Mouse (Mus musculus) CD4-positive, CD25-positive, alpha-beta regulatory T cell, adult 2 months (primary cell): ENCODE measurements around the gene Asns.

Experiments
- DNase-seq: peaks from one replicate; pipeline ENCODE4 v3.0.0-alpha.2; 2012; ENCODE audit warnings: low read depth, low spot score

The Asns gene

DNA sequence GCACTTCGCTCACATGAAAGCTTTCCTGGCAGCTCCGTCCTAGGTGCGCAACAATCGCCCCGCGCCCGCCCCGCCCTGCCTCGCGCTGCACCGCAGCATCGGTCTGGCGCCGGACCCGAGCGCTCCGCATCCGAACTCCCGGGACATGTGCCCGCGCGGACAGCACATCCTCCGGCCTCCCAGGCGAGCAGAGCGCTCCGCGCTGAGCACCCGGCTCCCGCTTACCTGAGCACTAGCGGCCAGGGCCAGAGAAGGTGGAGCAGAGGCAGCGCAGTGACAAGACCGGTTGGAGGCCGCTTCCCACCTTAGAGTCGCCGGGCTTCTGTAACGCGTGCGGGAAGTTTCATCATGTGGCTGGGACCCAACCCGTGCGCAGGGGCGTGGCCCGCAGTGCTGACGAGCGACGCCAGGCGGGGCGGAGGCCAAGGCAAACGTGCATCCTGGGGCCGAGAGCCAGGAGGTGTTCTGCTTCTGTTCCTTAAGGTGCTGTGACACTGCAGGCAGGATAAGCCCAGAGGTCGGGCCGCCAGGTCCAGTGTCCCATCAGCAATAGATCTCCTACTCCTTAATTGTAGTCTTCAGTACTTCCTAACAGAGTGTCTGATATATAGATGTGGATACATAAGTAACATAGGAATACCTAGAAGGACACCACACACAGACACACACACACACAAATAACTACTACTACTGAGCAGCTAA is at the start of gene Asns:
TSS of gene Asns (minus strand) at position 371 of the 702 bp plus-strand sequence.
- peak; percentile 61 for DNase-seq

DNA sequence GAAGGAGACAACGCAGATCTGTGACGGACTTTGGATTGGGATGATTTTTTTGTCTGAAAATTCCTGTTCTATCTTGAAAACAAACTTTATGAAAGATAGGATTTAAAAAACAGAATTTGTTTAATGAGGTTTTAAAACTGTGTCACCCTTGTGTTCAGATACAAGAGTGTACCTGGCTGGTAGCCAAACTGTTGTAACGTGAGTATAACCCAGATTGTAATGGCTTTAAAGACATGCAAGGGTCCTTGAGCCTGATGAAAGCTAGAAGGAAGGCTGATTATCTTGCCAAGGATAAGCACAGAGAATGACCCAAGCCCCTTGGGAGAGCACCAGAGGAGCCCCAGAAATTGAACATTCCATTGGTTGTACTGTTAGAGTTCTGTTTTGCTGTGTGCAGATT is 48.7 kb upstream of the Asns start:
- DNase-seq, result no peak

DNA sequence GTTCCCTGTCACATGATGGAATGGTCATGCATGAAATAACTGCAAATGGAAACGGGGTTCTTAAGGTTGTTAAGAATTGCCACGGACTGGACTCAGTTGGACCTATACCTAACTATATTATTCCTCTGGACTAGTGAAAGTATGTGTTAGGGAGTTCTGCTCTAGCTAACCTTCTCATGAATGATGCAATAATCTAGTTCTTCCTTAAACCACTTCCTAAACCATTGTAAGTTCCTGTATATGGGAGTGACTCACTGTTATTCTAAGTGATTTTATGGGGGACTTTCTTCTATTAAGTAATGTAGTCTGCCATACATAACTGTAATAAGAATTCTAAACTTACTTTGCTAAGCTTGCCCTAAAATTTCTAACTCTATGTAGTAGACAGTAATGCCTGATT is 44.8 kb upstream of the Asns start:
- no peak for DNase-seq

DNA sequence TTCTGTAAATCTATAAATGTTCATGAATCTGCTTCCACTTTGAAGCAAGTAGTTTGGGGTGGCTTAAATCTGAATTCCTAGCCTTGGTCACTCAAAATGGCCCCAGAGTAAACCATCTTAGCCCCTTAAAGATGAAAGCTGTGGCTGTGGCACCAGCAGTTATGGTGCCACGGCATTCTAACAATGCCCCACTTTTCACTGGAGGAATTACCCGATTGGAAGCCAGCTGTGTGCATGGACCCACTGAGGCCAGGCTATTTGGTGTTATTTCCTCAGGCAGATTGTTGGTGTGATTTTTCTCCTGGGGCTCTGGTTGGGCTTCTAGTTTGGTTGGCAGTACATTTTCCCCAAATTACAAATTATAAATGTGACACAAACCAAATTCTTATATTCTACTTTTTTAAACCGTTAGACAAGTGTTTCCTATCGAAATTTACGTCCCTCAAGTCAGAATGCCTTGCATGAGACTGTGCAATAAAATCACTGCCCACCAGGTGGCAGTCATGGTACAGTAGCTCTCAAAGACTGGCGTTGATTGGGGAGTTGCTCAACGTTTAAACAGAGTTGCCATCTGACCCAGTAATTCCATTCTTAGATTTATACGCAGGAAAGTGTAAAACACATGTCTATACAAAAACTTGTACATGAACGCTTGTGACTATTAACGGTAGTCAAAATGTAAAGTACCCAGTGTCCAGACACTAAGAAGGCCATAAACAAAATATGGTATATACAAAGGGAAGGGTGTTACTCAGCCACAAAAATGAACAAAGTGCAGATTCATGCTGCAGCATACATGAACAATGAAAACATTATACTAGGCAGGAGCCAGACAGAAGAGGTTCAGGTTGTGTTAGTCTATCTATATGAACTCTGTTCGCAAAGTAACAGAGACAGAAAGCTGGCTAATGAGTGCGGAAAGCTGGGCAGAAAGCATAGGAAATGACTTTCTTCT is 40.0 kb upstream of the Asns start:
- DNase-seq, result peak; percentile 87

DNA sequence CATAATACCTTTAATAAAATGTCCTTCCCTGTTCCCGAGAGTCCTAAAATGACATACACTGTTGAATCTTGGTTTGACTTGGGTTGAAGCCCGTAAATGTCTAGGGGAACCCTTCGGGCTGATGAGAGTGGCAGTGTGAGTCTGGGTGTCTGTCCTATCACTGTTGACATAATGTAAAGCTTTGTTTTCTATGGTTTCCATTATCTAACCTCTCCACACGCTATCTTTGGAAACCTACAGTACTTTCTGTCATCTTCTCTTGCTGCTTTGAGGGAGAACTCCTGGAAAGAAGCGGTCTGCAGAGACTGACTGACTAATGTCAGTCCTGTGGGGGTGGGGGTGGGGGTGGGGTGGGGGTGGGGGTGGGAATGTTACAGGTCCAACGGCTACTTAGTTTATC is 39.0 kb upstream of the Asns start:
- no peak for DNase-seq

DNA sequence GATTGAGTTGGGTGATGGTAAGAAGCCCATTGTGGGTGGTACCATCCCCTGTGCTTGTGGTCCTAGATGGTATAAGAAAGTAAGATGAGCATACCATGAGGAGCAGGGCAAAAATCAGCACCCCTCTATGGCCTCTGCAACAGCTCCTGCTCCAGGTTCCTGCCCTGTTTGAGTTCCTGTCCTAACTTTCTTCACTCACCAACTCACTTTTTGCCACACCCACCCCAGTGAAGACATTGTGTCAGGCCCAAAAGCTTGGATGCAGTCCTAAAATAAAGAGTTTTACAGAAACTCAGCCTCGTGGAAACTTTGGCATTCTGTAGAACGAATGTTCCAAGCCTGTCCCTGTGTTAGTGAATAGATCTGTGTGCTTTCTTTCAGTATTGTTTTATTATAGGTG is 36.1 kb upstream of the Asns start:
- no peak for DNase-seq

DNA sequence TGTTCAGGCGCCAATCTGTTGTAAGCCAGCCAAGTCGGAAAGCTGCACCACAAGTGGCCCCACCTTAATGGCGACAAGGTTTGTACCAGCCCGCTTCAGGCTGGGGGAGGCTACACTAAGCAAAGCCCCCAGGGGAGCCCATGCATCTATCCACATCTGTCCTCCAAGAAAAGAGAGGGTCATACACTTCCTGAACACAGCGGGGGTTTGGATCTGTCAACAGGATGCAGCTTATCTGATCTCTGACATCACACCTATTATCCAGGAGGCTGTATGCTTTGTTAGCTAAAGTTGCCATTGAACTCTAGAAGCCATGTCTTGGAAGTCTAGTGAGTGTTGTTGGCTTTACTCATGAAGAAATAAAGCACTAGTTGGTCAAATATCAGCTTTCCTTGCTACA is 35.2 kb upstream of the Asns start:
- DNase-seq, result no peak

DNA sequence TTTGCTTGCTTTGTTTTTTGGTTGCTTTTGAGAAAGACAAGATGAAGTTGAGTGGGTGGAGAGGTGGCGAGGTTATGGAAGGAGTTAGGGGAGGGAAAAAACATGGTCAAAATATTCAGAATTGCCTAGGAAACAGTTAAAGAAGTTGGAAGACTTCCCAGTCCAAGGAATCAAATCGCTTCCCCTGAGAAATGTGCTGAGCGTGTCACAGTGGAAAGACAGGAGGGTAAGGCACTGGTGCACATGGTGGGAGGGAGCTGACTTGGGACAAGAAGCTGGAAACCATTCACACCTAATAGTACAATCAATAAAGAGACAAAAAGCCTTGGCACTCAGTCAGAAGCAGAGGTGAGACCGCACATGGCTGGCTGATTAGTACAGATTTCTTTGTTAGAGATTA is 23.2 kb upstream of the Asns start:
- no peak for DNase-seq

DNA sequence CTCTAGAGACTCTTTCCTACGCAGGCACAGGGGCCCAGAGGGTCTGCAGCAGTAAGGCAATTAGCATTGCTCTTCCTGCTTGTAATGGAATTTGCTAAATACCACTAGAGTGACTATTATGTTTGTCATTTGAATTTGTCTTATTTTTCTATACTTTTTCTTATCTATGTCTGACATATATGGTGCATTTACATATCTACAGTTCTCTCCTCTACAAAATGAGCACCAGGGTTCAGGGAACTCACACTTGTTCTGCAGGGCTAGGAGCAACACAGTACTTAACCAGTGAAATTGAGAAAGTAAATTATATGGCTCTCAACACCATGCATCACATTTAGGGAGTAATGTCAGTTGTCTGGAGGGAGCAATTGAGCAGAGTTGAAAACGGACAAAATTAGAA is 21.2 kb upstream of the Asns start:
- DNase-seq, result no peak

DNA sequence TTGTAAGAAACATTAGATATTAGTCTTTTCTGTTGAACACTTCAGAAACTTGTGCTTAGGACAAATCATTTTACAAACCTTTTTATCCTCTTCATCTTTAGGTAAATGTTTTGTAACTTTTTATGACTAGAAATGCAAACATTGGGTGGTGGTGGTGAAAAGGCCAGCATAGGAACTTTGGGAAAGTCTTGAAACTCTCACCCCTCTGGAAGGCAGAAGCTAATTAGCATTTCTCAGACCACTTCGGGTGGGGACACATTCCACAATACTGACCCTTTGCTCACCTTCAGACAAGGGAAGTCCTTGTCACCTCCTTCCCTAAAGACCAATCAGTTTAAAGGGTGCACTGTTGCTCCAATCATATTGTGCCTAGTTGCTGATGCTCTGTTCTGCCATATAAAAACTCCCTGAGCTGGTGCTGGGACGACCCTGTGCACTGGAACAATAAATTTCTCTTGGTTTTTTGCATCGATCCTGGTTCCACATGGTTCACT is 18.8 kb upstream of the Asns start:
- DNase-seq, result no peak

DNA sequence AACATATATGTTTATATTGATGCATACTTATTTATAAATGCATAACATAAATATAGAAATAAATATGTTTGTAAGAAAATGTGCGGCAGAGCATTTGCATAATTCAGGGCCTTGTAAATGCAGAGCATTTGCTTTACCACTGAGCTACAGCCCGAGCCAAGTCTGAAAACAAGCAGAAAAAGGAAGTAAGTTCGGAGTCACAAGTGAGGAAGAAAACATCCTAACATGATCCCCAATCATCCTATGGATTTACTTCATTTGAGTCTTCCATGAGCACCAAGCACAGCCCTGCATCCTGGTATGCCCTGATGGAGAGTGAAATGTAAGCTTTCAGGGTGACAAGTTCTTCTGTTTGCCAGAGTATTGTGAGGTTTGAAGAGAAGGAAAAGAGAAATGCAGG is 15.2 kb upstream of the Asns start:
- DNase-seq, result no peak

DNA sequence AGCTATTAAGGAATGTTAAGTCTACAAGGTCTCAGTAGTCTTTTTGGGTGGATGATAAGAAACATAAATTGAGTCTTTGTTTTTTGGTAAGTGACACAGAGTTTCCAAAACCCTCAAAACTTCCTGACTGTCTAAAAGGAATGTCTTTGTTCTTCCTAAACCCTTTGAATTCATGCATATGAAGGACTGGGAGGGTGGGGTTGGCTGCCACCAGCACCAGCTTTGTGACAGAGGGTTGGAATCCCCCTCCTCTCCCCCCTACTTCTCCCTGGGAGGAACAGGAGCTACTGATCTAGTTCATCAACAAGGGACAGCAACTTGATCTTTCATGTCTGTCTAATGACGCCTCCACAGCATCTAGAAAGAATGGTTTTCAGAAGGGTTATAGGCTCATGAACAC is 13.7 kb upstream of the Asns start:
- DNase-seq, result no peak

DNA sequence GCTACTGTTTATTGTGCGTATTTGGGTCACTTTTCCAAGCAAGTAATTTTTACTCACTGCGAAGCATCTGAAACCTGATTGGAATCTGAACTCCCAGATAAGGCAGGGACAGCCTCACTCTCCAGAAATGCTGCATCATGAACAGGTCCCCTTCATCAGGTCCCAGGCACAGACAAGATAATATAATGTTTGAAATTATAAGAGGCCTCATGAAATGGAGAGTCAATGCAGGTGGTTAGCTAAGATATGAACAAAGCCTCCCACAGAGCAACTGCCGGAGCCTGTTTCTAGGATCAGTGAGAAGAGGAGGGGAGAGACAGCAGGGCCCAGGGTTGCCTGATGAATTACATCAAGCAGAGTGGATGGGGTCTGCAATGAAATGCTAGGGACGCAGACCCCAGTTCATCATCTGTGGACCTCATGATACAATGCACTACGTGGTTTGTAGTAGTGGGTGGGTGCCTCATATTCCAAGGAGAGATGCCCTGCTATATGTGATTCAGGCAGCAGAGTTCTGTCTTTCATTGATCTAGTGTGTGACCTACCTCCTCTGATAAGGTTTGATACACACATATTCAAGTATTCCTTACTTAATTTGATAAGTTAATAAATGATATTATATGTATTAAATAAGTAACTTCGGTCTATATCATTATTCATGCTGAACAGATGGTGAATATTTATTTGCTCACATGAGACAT is 5.1 kb upstream of the Asns start:
- DNase-seq, result no peak

DNA sequence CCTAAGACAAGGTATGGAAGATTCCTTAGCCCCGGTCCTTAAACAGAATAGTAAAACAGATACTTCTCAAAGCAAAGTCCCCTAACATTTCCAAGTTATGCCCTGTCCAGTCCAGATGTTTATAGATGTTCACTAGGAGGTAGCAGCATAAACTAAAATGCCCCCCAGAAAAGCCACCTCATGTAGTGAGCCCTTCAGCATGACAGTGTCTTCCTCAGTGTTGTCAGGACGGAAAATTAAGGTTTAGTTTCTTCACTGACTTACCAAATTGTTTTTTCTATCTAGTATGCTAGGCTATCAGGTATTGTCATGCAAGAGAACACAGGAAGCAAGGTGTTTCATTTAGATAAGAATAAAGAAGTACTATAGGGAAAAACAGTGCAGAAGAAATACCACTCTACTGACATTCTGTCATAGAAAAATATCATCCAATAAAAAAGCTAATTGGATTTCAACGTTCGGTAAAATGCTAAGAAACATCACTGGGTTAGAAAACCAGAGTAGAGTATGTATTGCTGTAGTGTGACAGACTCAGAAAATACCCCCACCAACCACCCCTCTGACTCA is 4.1 kb upstream of the Asns start:
- no peak for DNase-seq

DNA sequence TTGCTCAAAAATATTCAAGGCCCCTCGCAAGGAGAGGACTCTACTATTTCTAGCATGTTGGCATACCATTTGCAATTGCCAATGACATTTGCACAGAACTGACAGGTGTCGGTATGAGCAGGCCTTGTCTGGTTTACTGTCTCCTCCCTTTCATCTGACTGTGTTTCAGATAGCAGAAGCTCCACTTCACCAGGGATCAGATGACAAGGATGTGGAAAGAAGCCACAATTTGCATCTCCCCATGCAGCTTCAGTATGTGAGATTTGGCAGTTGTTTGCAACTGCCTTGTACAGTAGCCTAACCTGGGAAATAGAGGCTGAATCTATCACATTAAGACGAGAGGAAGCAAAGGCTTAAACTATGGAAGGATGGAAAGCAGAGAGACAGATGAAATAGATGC is 3.6 kb upstream of the Asns start:
- DNase-seq, result no peak

DNA sequence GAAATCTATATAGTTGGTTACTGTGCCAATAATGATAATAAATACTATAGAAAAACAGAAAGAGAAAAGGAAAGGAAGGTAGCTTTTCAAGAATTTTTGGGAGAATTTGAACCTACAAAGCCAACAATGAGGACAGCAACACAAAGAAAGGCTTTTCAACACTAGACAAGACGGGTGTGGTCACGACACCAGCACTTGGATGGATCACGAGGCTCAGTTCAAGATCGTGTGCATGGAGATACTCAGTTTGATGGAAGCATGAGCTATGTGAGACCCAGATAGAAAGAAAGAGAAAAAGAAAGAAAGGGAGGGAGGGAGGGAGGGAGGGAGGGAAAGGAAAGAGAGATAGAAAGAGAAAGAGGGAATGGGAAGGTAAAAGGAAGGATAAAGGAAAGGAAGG is 2.8 kb upstream of the Asns start:
- DNase-seq, result no peak

DNA sequence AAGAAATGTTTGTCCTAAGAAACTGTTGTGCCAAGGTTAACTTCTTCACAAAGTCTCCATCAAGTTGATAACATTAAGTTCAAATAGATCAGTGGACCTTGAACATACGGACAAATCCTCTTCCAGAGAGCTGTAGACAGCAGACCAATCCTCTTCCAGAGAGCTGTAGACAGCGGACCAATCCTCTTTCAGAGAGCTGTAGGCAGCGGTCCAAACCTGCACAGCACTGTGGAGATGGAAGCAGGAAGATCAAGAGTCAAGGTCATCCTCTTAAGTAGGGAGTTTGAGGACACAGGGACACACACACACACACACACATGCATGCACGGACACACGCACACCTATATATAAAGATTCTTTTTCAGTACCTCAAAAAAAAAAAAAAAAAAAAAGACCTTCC is 612 bp upstream of the Asns start:
- DNase-seq, result no peak

DNA sequence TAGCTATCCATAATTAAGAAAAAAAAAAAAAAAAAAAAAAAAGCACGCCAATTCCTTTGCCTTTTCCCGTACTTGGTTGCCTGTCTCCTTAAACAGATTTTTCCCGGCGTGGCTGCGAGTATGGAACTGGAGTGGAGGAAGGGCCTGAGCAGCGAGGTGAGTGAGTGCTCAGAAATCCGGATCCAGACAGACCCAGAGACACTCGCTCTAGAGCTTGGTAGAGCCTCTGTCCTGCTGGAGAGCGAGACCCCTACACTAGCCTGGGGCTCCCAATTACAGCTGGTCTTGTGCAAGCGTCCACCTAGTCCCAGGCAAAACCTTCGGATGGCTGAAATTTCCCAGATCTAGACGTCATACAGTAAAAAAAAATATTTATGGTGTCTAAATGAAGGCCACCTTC is 603 bp downstream of the Asns start:
- DNase-seq, result no peak

DNA sequence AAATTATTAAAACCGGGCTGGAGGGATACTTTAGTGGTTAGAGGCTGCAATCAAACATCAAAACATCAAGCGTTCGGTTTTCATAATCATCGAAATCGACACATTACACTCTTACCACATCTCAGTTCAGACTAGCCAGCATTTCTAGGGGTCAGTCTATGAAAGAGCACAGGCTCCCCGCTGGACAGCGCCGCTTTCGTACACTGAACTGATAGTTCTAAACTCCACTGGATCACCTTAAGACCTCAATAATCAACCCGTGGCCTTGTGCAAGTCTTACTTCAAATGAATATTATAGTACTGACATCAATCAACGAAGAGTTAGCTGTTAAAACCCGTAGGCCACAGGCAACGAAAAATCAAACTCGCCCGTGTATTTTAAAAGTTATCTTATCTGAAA is 1.0 kb downstream of the Asns start:
- no peak for DNase-seq

DNA sequence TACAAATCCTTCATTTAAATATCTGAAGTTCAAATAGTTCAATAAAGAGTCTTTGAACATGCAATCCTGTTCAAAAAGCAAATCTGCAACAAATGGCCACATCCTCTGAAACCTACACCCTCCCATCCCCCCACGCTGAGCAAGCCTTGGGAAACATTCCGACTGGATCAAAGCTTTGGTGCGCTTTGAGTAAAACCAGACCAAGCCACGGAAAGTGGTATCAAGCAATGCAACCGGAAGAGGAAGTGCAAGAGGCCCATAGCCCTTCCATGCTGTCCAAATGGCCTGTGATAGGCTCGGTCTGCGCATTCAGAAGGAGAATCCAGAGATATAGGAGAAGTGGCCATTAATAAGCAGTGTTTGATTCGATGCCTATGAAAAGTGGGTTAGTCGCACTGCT is 2.6 kb downstream of the Asns start:
- no peak for DNase-seq

DNA sequence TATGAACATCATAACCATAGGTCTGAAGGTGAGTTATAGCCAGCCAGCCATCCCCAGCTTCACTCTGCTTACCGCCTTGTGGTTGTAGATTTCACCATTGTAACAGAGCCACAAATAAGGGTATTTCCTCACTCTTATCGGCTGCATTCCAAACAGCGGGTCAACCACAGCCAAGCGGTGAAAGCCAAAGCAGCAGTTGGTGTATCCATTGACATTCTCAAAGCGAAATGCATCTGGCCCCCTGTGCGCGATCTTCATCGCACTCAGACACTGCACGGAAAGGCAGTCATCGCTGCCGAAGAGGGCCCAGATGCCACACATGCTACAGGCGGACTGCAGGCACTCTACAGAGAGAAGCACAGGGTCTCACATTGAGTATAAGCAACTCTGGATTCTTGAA is 3.9 kb downstream of the Asns start:
- no peak for DNase-seq

DNA sequence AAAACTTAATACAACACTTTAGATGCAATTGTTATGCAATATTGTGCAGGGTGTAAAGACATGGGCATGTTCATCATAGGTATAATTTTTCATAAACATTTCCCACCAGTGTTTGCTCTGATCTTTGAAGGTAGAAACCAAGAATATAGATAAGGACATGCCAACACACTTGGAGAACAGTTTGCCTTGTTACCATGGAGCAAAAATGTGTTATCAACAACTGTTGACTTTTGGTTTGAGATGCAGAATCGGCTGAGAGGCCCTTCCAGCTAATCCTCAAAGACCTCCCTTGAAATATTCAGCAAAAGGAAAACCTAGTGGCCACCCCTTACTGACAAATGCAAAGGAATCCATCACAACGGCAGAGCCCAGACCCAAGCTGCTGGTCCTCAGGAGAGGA is 7.0 kb downstream of the Asns start:
- no peak for DNase-seq
